Mouse (Mus musculus) Muller cell, postnatal 12 days (primary cell): ENCODE results near the gene Tex10.

Source experiments
- DNase-seq: peaks from one replicate; pipeline ENCODE4 v3.0.0-alpha.2; 2015; ENCODE audit errors: inconsistent ontology term

The Tex10 gene

GRCm38 (mm10) chr4:48472792-48473650, at the start of gene Tex10:
Gene Tex10 (minus strand): TSS chr4:48473459.
- DNase-seq, result peak; percentile 90

DNA sequence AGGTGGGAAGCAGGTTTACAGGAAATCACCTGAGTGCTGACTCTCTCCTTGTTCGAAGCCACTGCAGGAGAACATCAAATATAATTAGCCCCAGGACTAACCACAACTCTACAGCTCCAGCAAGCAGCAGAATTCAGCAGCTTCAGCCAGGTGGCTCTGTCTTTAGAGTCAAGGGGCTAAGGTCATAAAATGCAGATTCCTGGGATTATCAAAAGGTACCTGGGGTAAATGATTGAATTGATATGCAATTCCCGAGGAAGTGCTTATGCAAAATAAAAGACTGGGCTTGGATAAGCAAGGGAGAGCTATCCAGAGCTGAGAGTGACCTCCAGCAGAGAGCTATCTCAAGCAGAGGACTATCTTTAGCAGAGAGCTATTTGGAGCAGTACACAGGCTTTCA, 37.6 kb upstream of the Tex10 start:
- DNase-seq, result no peak

GRCm38 (mm10) chr4:48492510-48492909, 19.3 kb upstream of the Tex10 start:
- no peak for DNase-seq

GRCm38 (mm10) chr4:48491290-48491743, 18.1 kb upstream of the Tex10 start:
- no peak for DNase-seq

DNA sequence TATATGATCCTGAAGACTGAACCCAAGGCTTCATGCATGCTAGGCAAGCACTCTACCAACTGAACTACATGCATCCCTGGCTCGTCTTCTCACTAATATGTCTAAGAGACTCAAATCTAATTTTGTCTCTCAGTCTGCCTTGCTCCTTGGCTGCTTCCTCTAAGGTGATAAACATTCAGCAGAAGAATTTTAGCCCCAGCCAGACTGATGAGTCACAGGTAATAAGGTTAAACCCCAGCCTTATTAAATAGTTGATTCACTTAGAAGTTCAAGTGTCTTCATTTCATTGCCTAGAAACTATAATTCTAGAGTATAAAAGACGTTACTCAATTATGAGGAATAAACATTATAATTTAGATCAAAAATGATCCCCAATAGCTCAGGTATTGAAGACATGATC, 15.7 kb upstream of the Tex10 start:
- DNase-seq, result no peak

DNA sequence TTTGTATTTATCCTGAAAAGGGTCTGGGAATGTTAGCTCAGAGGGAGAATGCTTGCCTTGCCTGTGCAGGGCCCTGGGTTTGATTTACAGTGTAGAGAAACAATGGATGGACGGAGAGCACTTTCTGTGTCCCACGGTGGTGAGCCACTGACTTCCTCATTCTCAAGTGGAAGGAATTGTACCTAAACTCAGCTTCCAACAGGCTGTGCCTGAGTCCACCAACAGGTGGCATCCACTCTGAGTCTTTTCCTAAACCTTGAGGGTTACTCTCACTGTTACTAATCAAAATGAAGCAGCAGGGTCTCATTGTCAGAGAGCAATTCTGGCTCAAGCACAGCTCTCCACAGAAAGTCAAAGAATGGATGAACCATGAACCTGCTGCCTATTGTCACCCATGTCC, 8.0 kb upstream of the Tex10 start:
- DNase-seq, result peak; percentile 11

- no peak for DNase-seq
These were observed 372 bp upstream of the Tex10 start for GRCm38 (mm10) chr4:48473651-48474011.

- peak; percentile 5 for DNase-seq
These were observed 1.0 kb downstream of the Tex10 start for GRCm38 (mm10) chr4:48472052-48472791.

- DNase-seq, result no peak
These were observed 2.3 kb downstream of the Tex10 start for GRCm38 (mm10) chr4:48470977-48471376.

DNA sequence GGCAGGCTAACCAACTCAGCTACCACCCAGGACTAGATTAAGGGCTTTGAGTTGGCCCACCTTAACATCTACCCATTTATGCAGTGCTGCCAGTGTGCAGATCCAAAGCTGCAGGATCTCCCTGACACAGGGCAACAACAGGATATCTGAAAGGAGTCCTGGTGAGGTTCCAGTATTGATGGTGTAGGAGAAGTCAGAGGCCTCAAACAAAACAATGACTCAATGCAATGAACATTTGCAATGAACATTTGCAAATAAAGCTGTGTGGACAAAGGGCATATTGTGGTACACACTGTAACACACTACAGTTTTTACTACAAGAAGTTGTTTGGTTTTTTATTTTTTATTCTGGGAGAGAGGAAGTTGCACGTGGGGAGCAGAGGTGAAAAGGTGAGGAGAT, 12.2 kb downstream of the Tex10 start:
- DNase-seq, result no peak

GRCm38 (mm10) chr4:48458436-48458835, 14.8 kb downstream of the Tex10 start:
- no peak for DNase-seq

DNA sequence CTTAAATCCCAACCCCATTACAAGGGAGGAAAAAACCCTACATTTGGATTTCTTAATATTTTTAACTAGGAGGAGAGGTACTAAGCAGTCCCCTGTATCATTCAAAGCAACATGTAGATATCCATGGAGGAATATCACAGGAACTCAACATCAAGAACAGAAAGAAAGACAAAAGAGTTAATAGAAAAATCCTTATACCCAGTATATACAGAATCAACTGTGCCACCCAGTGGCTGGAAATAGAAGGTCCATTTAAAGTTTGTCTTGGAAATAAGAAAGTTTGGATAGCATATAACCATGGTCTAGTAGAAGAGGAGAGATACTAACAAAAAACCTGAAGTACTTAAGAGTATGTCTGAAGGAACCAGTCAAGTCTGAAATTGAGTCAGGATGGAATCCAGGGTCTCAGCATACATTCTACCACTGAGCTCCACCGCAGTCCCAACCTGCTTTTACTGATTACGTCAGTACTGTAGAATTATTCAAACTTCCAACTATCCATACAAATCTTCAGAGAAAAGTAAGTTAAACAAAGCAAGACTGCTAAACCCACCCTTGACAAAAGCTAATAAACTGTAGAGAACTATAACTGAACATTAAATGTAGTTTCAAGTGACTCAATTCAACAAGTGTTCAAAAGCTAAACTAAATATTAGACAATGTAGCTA, 19.0 kb downstream of the Tex10 start:
- no peak for DNase-seq

DNA sequence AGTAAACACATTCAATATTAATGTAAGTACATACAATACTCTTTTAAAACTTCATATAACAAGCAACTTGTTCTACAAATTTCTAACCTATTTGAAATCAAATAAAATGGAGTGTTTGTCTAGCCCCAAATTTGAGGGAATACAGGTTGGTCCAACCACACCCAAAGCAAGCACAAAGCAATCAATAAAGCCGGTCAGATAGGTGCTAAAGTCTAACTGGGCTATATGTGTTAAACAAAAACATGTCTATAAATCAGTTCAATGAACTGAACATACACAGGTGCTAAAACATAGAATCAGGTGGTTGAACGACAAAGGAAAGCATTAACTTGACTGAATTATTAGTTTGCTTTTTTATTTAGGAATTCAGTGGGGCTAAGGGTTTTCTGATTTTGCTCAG, 45.2 kb downstream of the Tex10 start:
- no peak for DNase-seq

- DNase-seq, result no peak
These were observed 45.8 kb downstream of the Tex10 start for GRCm38 (mm10) chr4:48427413-48427812.

DNA sequence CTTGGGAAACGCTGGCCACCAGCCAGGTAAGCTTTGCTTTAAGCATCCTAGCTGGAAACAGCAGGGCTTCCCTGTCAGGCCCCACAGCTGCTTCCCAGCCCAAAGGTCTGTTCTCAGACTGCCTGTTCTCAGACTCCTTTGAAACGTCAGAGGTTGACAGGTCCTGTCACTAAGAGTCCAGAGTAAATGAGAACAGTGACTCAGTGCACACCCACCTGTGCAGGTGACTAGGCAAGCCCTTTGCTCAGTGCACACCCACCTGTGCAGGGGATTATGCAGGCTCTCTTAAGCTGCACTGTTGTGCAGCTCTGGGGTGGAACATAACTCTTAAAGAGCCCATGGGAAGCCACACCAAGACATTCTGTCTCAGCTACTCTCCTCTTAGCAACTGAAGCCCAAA, 49.5 kb downstream of the Tex10 start:
- DNase-seq, result no peak

GRCm38 (mm10) chr4:48422633-48423032, 50.6 kb downstream of the Tex10 start:
- no peak for DNase-seq

DNA sequence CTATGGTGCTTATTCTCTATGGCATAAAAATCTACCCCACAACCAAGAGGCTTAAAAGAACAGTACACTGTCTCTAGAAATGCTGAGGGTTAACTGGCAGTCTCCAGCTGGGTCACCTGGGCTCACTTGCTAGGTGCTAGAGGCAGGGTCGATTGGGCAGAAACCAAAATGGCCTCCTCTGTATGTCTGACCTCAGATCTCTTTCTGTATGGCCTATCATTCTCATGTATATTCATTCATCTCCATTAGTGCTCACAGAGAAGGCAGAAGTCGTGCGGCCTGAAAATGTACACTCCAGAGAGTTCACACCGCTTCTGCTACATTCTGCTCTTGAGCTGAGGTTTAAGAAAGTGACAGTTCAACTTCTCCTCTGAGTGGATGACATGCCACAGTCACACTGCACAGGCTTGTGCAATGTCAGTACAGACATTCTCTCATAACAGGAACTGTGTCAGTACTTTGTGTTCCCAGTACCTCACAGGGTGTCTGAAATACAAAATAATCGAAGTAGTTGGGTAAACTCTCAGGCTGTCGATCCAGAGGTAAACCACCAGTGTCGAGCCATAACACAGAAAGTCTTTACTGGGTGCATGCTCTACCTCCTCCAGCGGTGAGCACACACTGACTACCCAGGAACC, 54.3 kb downstream of the Tex10 start:
- DNase-seq, result no peak

- DNase-seq, result no peak
These were observed 57.4 kb downstream of the Tex10 start for GRCm38 (mm10) chr4:48415838-48416335.

- no peak for DNase-seq
These were observed 59.8 kb downstream of the Tex10 start for GRCm38 (mm10) chr4:48413473-48413872.

DNA sequence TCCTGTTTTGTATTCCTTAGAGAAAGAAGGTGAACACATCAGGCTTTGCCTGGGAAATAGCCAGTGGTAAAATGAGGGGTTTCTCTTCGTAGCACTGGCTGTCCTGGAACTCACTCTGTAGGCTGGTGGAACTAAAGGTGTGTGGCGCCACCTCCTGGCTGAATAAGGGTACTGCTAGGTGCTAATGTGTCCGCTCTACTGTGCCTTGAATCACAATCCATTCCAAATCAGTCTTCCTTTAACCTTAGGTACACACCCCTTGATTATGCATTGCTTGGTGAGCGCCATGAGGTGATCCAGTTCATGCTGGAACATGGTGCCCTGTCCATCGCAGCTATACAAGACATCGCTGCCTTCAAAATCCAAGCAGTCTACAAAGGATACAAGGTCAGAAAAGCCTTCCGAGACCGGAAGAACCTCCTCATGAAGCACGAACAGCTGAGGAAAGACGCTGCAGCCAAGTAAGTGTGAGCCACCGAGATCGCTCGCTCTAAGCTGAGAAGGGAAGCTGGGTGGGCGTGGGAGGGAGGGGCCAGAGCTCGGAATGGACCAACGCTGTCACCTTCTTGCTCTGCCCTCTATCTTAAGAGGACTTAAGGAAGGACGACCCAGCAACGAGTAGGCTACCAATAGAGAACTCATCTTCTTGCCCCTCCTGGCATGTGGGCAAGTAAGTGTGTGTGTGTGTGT, 65.8 kb downstream of the Tex10 start:
- DNase-seq, result peak; percentile 26
